ENCODE assay signal across 1 mouse cellular context in genomic region chr9:65398279-65398678, GRCm38 (mm10).
TF ChIP-seq lines count a peak whose summit lies in the region.

Gene Rasl12 (plus strand): TSS chr9:65398506.

TF ChIP-seq in CH12.LX, 34 proteins besides CTCF, POLR2A, EP300 and RAD21:
- TF ChIP-seq MXI1 (IDR thresholded peaks at IDR 0.05; ENCODE audit: low read depth, low read length) (no peak), MAZ (IDR thresholded peaks at IDR 0.05; ENCODE audit: low read depth, low read length) (no peak), ETS1 (conservative IDR thresholded peaks at IDR 0.05; ENCODE audit: low read depth, low read length) (no peak), SIN3A (IDR thresholded peaks at IDR 0.05; ENCODE audit: low read length) (no peak), BHLHE40 (IDR thresholded peaks at IDR 0.05; ENCODE audit: low read depth, low read length) (no peak), USF1 (IDR thresholded peaks at IDR 0.05; ENCODE audit: low read depth, low read length) (no peak), POLR2AphosphoS2 (IDR thresholded peaks at IDR 0.05; ENCODE audit: low read depth, low read length) (no peak)
